Mouse (Mus musculus): ENCODE results near the gene Cacng8. TPM values are rescaled to one million over a fixed set of nuclear protein-coding genes. Genes with fewer than 3 reads are reported as not detected.

Cacng8 gene
- polyA plus RNA-seq, 1 experiment from 2014 or later = 19.0 TPM

DNA sequence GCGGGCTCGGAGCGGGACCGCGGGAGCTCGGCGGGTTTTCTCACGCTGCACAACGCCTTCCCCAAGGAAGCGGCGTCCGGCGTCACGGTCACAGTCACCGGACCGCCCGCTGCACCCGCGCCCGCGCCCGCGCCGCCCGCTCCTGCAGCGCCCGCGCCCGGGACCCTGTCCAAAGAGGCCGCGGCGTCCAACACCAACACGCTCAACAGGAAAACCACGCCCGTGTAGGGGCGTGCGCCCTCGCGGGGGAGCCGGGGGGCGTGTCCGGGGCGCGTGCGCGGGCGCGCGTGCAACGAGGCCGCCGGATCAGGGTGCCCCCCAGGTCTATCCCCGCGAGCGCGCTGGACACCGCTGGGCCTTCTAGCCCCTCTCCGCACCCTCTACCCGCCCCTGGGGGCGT lies 24.9 kb downstream of the Cacng8 start:
- whole genome bisulfite sequencing = under 1% methylated on average over 53 of the region's 60 CpGs
- Histone ChIP-seq H3K4me1 (peaks cover 27% of the 10 kb centered on the region), H3K27ac (no peak overlapping the region), H3K27me3 (replicated peaks) (peaks cover 19% of the 10 kb centered on the region), H3K4me3 (peak overlapping the region; percentile 55), H3K9me3 (no peaks in the 10 kb centered on the region), H3K4me2 (peak overlapping the region; percentile 77), H3K9ac (peak overlapping the region; percentile 58), H3K36me3 (replicated peaks) (no peaks in the 10 kb centered on the region)
- peak; percentile 28 for ATAC-seq (replicated peaks)

DNA sequence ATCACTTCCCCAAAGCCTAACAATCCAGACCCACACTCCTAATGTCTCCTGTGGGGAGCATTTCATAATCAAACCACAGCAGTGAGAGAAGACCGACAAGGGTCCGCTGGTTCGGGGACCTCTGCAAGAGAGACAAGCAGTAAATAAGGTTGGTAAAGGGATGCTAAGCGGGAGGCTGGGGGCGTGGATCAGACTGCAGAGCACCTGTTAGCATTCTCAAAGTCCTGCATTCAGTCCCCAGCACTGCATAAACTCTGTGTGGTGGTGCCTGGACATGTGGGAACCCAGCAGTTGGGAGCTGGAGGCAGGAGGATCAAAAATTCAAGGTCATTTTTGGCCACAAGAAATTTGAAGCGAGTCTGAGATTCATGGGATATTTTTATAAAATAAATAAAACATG lies 29.5 kb downstream of the Cacng8 start:
- Histone ChIP-seq H3K9me3 (no peaks in the 10 kb centered on the region), H3K36me3 (replicated peaks) (no peaks in the 10 kb centered on the region), H3K4me3 (no peak overlapping the region), H3K27me3 (replicated peaks) (peaks cover 30% of the 10 kb centered on the region), H3K4me2 (no peak overlapping the region), H3K27ac (no peak overlapping the region), H3K9ac (no peak overlapping the region), H3K4me1 (peaks cover 14% of the 10 kb centered on the region)
- ATAC-seq (replicated peaks) = no peak
- 33% methylated on average over 6 of the region's 6 CpGs for WGBS

DNA sequence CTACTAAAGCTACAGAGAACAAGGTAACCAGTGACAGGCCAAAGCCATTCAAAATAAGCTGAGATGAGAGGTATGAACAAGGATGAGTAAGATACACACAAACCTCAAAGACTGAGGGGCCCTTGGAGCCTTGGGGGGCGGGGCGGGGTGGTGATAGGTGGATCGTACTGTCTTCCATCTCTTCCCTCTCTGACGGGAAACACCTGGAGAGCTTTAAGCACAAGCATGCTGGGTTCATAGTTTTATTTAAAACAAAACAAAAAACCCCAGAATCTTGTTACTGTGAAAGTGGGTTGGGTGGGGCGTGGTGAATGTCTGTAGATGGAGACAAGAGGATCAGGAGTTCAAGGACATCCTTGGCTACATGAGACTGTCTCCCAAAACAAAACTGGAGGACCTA lies 30.0 kb downstream of the Cacng8 start:
- Histone ChIP-seq H3K27ac (no peak overlapping the region), H3K4me1 (peaks cover 10% of the 10 kb centered on the region), H3K4me3 (no peak overlapping the region), H3K27me3 (replicated peaks) (peaks cover 33% of the 10 kb centered on the region), H3K4me2 (no peak overlapping the region), H3K36me3 (replicated peaks) (no peaks in the 10 kb centered on the region), H3K9me3 (no peaks in the 10 kb centered on the region), H3K9ac (no peak overlapping the region)
- no peak for ATAC-seq (replicated peaks)
- 58% methylated on average over 5 of the region's 5 CpGs for WGBS

DNA sequence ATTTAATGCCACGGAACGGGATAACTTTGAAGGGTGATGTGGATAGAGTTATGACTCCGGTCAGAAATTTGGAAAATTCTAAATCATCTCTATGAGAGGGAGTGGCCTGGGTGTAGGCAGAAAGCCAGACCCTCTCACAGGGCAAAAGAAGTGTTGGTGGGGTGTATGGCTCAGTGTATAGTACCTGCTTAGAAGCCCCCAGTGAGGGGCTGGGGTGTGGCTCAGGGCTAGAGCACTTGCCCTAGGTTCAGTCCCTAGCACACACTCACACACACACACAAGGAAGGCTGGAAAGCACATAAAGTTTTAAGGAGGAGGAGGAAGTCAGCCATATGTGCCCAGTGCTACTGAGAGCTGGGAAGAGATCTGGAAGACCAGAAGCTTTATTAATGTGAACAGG lies 30.8 kb downstream of the Cacng8 start:
- H3K4me1 ChIP-seq = peaks cover 7% of the 10 kb centered on the region
- ATAC-seq (replicated peaks) = no peak
- no peaks in the 10 kb centered on the region for H3K9me3 ChIP-seq
- no peak overlapping the region for H3K4me2 ChIP-seq
- no peaks in the 10 kb centered on the region for H3K36me3 ChIP-seq (replicated peaks)
- H3K27ac ChIP-seq = no peak overlapping the region
- H3K4me3 ChIP-seq = no peak overlapping the region
- no peak overlapping the region for H3K9ac ChIP-seq
- WGBS = 94% methylated on average over 3 of the region's 3 CpGs
- peaks cover 35% of the 10 kb centered on the region for H3K27me3 ChIP-seq (replicated peaks)

DNA sequence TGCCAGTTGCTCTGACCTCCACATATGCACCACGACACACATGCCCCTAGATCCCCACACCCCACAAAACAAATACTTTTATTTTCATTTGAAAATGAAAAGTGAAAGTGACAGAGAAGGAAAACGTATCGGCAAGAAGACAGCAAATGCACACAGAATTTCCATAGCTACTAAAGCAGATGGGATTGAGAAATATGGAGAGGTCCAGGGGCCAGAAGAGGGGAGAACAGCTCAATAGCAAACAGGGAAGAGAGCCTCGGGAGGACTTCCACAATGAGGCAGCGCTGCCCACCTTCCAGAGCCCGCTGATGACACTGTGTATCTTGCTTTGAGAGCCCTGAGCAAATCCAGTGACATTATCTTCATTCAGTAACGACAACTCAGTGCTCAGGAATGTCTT lies 31.6 kb downstream of the Cacng8 start:
- WGBS = 57% methylated on average over 7 of the region's 7 CpGs
- peaks cover 37% of the 10 kb centered on the region for H3K27me3 ChIP-seq (replicated peaks)

DNA sequence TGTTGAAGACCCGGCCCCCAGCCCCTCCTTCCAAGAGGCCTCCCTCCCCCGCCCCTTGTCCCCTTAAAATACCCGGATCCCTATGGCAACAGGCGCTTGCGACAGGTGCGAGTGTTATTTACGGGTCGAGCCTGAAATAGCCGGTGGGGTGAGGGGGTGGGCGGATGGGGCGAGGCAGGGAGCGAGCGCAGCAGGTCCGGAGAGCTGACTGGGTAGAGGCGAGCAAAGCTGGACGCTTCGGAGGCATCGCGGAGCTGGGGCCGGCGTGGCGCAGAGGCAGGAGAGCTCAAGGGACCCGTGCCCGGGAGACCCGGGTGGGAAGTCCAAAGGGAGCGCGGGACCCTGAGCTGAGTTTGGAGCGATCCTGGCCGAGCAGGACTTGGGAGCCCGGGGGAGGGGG lies 32.9 kb downstream of the Cacng8 start:
- Histone ChIP-seq H3K27me3 (replicated peaks) (peaks cover 37% of the 10 kb centered on the region), H3K4me2 (peak overlapping the region; percentile 49), H3K9ac (no peak overlapping the region), H3K4me3 (peak overlapping the region; percentile 17; the same call in 1 of the 2 replicates), H3K4me1 (peaks cover 7% of the 10 kb centered on the region), H3K36me3 (replicated peaks) (no peaks in the 10 kb centered on the region), H3K27ac (no peak overlapping the region), H3K9me3 (no peaks in the 10 kb centered on the region)
- WGBS = 0% methylated on average over 30 of the region's 30 CpGs
- ATAC-seq (replicated peaks) = peak; percentile 26; the same call in 1 of the 2 replicates

More for the DNA sequence above, 31.6 kb downstream of the Cacng8 start:
- Histone ChIP-seq H3K4me2 (no peak overlapping the region), H3K4me1 (peaks cover 7% of the 10 kb centered on the region), H3K4me3 (no peak overlapping the region), H3K9me3 (no peaks in the 10 kb centered on the region), H3K9ac (no peak overlapping the region), H3K27ac (no peak overlapping the region), H3K36me3 (replicated peaks) (no peaks in the 10 kb centered on the region)
- ATAC-seq (replicated peaks) = no peak

DNA sequence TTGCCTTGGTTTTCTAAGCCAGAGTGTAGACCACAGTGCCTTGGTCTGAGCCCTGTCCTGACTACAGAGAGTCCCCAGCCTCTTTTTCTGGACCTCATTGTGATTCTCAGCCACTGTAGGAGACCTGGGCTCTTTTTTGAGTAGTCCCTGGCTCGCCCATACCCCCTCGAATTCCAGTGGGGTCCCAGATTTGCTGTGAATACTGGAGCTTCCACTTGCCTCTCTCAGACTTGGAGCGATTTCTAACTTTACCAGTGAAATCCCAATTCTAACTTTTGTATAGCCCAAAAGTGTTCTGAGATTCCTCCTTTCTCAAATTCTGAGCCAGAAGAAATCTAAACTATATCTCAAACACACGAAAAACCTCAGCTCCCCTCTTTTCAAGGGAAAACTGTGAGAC lies 33.4 kb downstream of the Cacng8 start, which contains the start of gene Cacng6:
Gene Cacng6, plus strand, starts transcription at position 301 of the 400 bp plus-strand sequence.
- H3K4me3 ChIP-seq = peak within 1 kb of the TSS; percentile 17; the same call in 1 of the 2 replicates
- no peaks in the 10 kb centered on the region for H3K36me3 ChIP-seq (replicated peaks)
- H3K27ac ChIP-seq = no peak within 1 kb of the TSS
- H3K27me3 ChIP-seq (replicated peaks) = peaks cover 37% of the 10 kb centered on the region
- peak within 1 kb of the TSS; percentile 49 for H3K4me2 ChIP-seq
- no peak for ATAC-seq (replicated peaks)
- peaks cover 7% of the 10 kb centered on the region for H3K4me1 ChIP-seq
- 36% methylated on average over 4 of the region's 4 CpGs for WGBS
- H3K9ac ChIP-seq = no peak within 1 kb of the TSS
- H3K9me3 ChIP-seq = no peaks in the 10 kb centered on the region

DNA sequence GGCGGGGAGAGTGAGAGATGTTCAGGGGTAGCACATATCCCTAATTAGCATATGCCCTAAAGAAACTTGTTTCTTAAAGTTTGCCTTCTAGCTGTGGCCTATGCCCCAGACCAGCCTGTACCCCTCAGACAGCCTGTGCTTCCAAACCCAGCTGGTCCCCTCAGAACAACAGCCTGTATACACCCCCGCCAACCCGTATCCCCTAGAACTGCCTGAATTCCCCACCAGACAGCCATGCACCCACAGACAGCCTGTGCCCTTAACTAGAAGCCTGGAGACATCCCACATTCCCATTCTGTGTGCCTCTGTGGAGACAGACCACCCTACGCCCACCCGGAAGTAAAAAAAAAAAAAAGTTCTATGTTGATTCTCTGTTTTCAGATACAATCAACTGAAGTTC lies 34.7 kb downstream of the Cacng8 start:
- Histone ChIP-seq H3K4me1 (peaks cover 7% of the 10 kb centered on the region), H3K27ac (no peak overlapping the region), H3K4me3 (no peak overlapping the region), H3K36me3 (replicated peaks) (no peaks in the 10 kb centered on the region), H3K9ac (no peak overlapping the region), H3K4me2 (no peak overlapping the region), H3K9me3 (no peaks in the 10 kb centered on the region), H3K27me3 (replicated peaks) (peaks cover 37% of the 10 kb centered on the region)
- ATAC-seq (replicated peaks) = no peak
- WGBS = 89% methylated on average over 5 of the region's 5 CpGs

DNA sequence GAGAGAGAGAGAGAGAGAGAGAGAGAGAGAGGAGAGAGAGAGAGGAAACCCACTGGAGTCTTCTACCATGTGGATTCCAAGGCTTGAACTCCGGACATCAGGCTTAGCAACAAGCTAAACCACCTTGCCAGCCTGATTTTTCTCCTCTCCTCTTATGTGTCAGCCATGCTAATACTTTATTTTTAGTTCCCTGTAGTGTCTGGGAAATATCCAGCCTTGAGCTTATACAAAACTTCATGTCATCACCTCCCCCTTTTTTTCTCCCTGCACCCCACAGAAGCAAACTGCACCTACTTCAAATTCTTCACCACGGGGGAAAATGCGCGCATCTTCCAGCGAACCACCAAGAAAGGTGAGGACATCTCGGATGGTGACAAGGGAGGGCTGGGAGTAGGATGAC lies 39.7 kb downstream of the Cacng8 start:
- Histone ChIP-seq H3K9me3 (no peaks in the 10 kb centered on the region), H3K4me3 (no peak overlapping the region), H3K27me3 (replicated peaks) (peaks cover 9% of the 10 kb centered on the region), H3K36me3 (replicated peaks) (no peaks in the 10 kb centered on the region), H3K9ac (no peak overlapping the region), H3K4me1 (no peaks in the 10 kb centered on the region), H3K27ac (no peak overlapping the region), H3K4me2 (no peak overlapping the region)
- no peak for ATAC-seq (replicated peaks)
- whole genome bisulfite sequencing = 78% methylated on average over 6 of the region's 6 CpGs

DNA sequence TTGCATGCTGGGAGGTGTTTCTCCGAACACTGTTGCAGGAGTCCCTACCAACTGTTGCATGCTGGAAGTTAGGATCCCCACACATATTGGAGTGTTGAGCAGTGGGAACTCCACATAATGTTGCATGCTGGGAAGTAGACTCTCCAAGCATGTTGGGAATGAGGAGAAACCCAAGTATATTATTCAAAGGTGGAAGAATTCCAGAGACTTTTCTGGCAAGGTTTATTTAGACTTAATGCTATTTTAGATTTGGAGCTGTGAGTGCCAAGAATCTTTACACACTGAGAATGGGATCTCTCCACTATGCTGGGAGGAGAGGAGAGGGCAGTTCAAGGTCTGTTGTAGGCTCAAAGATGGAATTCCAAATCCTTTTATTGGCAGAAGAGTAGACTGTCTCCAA lies 41.6 kb downstream of the Cacng8 start:
- H3K4me2 ChIP-seq = no peak overlapping the region
- no peak for ATAC-seq (replicated peaks)
- 91% methylated on average over 1 of the region's 1 CpGs for WGBS

DNA sequence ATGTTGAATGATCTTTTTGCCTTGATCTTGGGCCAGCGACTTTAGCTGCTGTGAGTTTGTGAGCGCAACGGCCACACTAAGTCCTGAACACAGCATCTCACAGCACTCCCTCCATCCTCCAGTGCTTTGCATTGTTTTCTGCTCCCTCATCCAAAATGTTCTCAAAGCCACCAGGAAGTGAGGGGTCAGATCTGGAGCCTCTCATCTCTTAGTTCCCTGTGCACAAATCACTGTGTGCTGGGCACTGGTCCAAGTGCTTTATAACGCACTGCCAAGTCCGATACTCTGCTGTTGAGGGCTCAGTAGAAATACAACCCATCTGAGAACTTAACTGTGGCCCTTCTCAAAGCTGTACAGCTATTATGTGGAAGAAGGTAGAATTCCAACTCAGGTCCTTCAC lies 47.5 kb downstream of the Cacng8 start:
- Histone ChIP-seq H3K27ac (no peak overlapping the region), H3K4me2 (no peak overlapping the region), H3K4me1 (no peaks in the 10 kb centered on the region), H3K27me3 (replicated peaks) (no peaks in the 10 kb centered on the region), H3K36me3 (replicated peaks) (no peaks in the 10 kb centered on the region), H3K4me3 (no peak overlapping the region), H3K9ac (no peak overlapping the region), H3K9me3 (no peaks in the 10 kb centered on the region)
- whole genome bisulfite sequencing = 49% methylated on average over 5 of the region's 5 CpGs
- ATAC-seq (replicated peaks) = no peak

More for the DNA sequence above, 41.6 kb downstream of the Cacng8 start:
- H3K27ac ChIP-seq = no peak overlapping the region
- no peaks in the 10 kb centered on the region for H3K36me3 ChIP-seq (replicated peaks)
- no peaks in the 10 kb centered on the region for H3K9me3 ChIP-seq
- no peak overlapping the region for H3K9ac ChIP-seq
- H3K4me1 ChIP-seq = no peaks in the 10 kb centered on the region
- H3K27me3 ChIP-seq (replicated peaks) = 0 out of 2 replicates have a peak, but pooled peaks cover 2% of the 10 kb centered on the region
- H3K4me3 ChIP-seq = no peak overlapping the region

DNA sequence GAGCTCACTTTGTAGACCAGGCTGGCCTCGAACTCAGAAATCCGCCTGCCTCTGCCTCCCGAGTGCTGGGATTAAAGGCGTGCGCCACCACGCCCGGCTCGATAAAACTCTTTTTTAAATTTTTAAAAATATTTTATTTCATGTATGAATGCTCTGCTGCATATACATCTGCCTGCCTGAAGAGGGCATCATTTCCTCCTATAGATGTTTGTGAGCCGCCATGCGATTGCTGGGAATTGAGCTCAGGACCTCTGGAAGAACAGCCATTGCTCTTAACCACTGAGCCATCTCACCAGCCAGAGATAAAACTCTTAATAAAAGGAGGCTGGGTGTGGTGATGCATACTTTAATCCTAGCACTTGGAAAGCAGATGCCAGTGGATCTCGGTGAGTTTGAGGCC lies 49.5 kb downstream of the Cacng8 start:
- ATAC-seq (replicated peaks) = no peak
- H3K27ac ChIP-seq = no peak overlapping the region
- WGBS = 93% methylated on average over 11 of the region's 11 CpGs

DNA sequence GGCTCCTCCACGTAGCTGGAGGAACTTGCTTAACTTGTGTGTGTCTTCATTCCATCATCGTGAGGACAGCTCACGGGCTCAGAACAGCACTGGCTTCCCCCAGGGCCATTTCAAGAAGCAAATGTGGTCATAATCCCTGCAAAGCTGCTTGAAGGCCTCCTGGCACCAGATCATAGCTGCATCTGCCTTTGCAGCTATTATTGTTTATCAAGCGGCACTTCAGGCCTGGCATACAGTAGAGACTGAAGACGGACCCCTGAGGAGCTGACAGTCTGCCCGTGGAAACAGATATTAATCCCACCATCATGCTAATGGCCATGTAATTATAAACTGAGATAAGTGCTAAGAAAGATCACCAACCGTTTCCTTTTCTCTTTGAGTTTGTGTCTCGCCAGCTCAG lies 50.0 kb downstream of the Cacng8 start:
- H3K36me3 ChIP-seq (replicated peaks) = no peaks in the 10 kb centered on the region
- H3K4me3 ChIP-seq = no peak overlapping the region
- H3K4me2 ChIP-seq = no peak overlapping the region
- no peaks in the 10 kb centered on the region for H3K4me1 ChIP-seq
- no peaks in the 10 kb centered on the region for H3K9me3 ChIP-seq
- no peak overlapping the region for H3K9ac ChIP-seq
- no peaks in the 10 kb centered on the region for H3K27me3 ChIP-seq (replicated peaks)
- 59% methylated on average over 8 of the region's 8 CpGs for WGBS
- H3K27ac ChIP-seq = no peak overlapping the region
- no peak for ATAC-seq (replicated peaks)

More for the DNA sequence above, 49.5 kb downstream of the Cacng8 start:
- no peaks in the 10 kb centered on the region for H3K9me3 ChIP-seq
- H3K27me3 ChIP-seq (replicated peaks) = no peaks in the 10 kb centered on the region
- no peak overlapping the region for H3K4me2 ChIP-seq
- H3K4me1 ChIP-seq = no peaks in the 10 kb centered on the region
- H3K4me3 ChIP-seq = no peak overlapping the region
- no peak overlapping the region for H3K9ac ChIP-seq
- H3K36me3 ChIP-seq (replicated peaks) = no peaks in the 10 kb centered on the region
